Mouse (Mus musculus) kidney, adult 2 months (tissue): ENCODE measurements around the gene Pan2. TPM values are rescaled to one million over a fixed set of nuclear protein-coding genes. Genes with fewer than 3 reads are reported as not detected.
A peak's percentile ranks its signal among the peaks of the same experiment; 100 is the strongest.

ENCODE experiments used
- DNase-seq: peaks from one replicate; pipeline ENCODE4 v3.0.0; 2021
- H3K27ac ChIP-seq: fragments of 200-500 bp; 2 replicates; pipeline ENCODE4 v1.5.1; 2012; ENCODE audit warnings: low read depth, low read length, control low read depth, inconsistent platforms; ENCODE audit not compliant: insufficient read depth
- H3K27me3 ChIP-seq: fragments of 200-500 bp; replicated peaks from 2 replicates; pipeline ENCODE4 v1.6.1; 2012; ENCODE audit warnings: mild to moderate bottlenecking, moderate library complexity, low read length, inconsistent platforms; ENCODE audit not compliant: control insufficient read depth, insufficient read depth
- H3K36me3 ChIP-seq: fragments of 200-500 bp; 2 replicates; pipeline ENCODE4 v1.6.1; 2012; ENCODE audit warnings: mild to moderate bottlenecking, moderate library complexity, low read length, inconsistent platforms; ENCODE audit not compliant: control insufficient read depth, insufficient read depth
- H3K4me1 ChIP-seq: fragments of 200-500 bp; 2 replicates; pipeline ENCODE4 v1.6.1; 2011; ENCODE audit warnings: low read length; ENCODE audit not compliant: control insufficient read depth, insufficient read depth
- H3K4me3 ChIP-seq: fragments of 200-500 bp; 2 replicates; pipeline ENCODE4 v1.5.1; 2011; ENCODE audit warnings: mild to moderate bottlenecking, low read depth, low read length, control low read depth; ENCODE audit not compliant: insufficient read depth
- CTCF ChIP-seq: fragments of 200-500 bp; conservative IDR thresholded peaks from 2 replicates; pipeline ENCODE4 v1.5.1; 2011; ENCODE audit warnings: low read depth, mild to moderate bottlenecking, control low read depth, low read length, moderate library complexity, mixed read lengths; ENCODE audit not compliant: insufficient read depth, insufficient read length
- POLR2A ChIP-seq: fragments of 200-500 bp; IDR thresholded peaks from one replicate; pipeline ENCODE4 v1.6.1; 2011; ENCODE audit warnings: low read depth, low read length, control low read depth
- WGBS: fragments of 180-500 bp; shearing (Covaris S2); methylation state at CpG from one replicate; pipeline ENCODE4 v1.1.7; 2018; 5-methylcytosine and 5-hydroxymethylcytosine counted together
- polyA plus RNA-seq: library from polyadenylated mRNA; depleted of rRNA; stranded (reverse); fragments of >200 nt; gene quantifications from 2 replicates; pipeline ENCODE4 v1.2.3, GENCODE M21; 2012

The Pan2 gene
- polyA plus RNA-seq, 1 experiment, result 18.1 TPM

DNA sequence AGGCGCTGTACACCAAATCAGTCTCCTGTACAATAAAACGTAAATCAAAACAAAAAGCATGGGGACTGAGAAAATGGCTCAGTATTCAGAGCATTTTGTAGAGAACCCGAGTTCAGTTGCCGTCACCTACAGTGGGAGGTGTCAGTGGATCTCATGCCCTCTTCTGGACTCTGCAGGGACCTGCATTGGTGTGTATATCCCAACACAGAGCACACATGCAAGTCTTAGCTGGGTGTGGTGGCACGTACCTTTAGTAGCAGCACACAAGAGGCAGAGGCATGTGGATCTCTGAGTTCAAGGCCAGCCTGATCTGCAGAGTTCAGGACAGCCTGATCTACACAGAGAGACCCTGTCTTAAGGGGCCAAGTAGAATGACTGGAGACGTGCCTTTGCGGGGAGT is 6.5 kb downstream of the Pan2 start:
- TF ChIP-seq CTCF, result no peak
- Histone ChIP-seq H3K36me3 (peaks cover 2% of the 10 kb centered on the region; the same call in 1 of the 2 replicates), H3K27ac (no peak overlapping the region), H3K4me3 (no peak overlapping the region), H3K27me3 (no peaks in the 10 kb centered on the region), H3K4me1 (no peaks in the 10 kb centered on the region)
- WGBS, result 90% methylated on average over 7 of the region's 7 CpGs
- DNase-seq, result no peak

DNA sequence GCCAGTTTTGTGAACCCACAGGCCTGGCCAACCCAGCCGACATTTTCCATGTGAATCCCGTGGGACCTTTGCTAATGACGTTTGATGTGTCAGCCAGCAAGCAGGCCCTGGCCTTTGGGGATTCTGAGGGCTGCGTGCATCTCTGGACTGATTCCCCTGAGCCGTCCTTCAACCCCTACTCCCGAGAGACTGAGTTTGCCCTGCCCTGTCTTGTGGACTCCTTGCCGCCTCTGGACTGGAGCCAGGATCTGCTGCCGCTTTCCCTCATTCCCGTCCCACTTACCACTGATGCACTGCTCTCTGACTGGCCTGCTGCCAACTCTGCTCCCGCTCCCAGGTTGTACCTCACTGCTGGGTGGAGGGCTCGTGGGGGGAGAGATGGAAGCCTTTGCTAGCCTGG is 7.0 kb downstream of the Pan2 start:
- peaks cover 2% of the 10 kb centered on the region; the same call in 1 of the 2 replicates for H3K36me3 ChIP-seq
- H3K27ac ChIP-seq, result no peak overlapping the region
- DNase-seq, result peak; percentile 43
- H3K27me3 ChIP-seq, result no peaks in the 10 kb centered on the region
- TF ChIP-seq POLR2A, result no peak
- no peak for TF ChIP-seq CTCF
- H3K4me3 ChIP-seq, result no peak overlapping the region
- H3K4me1 ChIP-seq, result no peaks in the 10 kb centered on the region
- 51% methylated on average over 11 of the region's 11 CpGs for WGBS

DNA sequence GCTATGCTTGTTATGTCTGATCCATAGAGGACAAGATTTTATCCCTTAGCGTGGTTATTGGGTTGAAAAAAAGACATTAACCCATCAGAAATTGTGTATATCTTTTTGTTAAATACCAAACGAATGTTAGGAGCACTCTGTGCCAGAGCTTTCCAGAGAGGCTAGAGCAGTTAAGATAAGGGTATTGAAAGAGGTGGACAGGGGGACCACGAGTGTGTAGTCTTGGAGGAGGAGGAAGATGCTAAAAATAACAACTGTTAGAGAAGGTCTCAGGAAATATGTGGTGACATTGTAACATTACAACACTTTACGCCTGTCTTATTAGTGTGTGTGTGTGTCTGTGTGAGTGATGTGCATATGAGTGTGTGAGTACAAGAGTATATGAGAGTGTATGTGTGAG is 7.8 kb downstream of the Pan2 start:
- no peak overlapping the region for H3K27ac ChIP-seq
- H3K27me3 ChIP-seq, result no peaks in the 10 kb centered on the region
- DNase-seq, result no peak
- 80% methylated on average over 4 of the region's 4 CpGs for WGBS
- H3K4me1 ChIP-seq, result no peaks in the 10 kb centered on the region
- H3K4me3 ChIP-seq, result no peak overlapping the region
- TF ChIP-seq CTCF (no peak), POLR2A (no peak)
- peaks cover 2% of the 10 kb centered on the region; the same call in 1 of the 2 replicates for H3K36me3 ChIP-seq

DNA sequence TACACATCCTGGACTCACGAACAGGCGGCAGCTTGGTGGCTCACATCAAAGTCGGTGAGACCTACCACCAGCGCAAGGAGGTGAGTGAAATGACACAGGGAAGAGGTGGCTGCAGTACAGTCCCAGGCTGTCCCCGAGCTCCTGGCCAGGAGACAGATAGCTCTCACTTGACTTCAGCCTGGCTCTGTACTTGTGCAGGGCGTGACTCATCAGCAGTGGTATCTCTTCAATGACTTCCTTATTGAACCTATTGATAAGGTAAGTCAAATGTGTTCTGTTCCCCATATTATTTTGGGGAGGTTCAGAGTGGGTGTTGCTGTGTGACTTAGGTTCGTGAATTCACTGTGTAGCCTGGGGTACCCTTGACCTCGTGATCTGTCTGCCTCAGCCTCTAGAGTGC is 12.4 kb downstream of the Pan2 start:
- Histone ChIP-seq H3K4me1 (no peaks in the 10 kb centered on the region), H3K27me3 (no peaks in the 10 kb centered on the region), H3K36me3 (peaks cover 4% of the 10 kb centered on the region), H3K27ac (no peak overlapping the region), H3K4me3 (no peak overlapping the region)
- no peak for DNase-seq
- TF ChIP-seq POLR2A (no peak), CTCF (no peak)
- WGBS, result 93% methylated on average over 8 of the region's 8 CpGs

DNA sequence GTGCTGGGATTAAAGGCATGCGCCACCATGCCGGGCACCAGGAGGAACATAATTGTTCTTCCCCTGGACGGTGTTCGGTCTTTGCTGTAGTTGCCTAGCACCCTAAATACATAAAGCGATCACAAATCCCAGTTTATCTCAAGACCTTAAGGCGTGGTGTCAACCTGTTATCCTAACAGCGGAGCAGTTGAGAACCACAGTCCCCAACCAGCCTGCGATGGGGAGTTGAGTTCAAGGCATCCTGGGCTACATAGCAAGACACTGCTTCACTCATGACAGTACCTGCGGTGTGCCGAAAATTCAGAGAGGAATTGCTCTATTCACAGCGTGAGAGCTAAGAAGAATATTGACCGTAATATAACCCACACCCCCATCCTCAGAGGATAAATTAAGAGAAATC is 18.5 kb downstream of the Pan2 start:
- H3K27me3 ChIP-seq, result no peaks in the 10 kb centered on the region
- no peak for TF ChIP-seq POLR2A
- no peak for TF ChIP-seq CTCF
- no peak for DNase-seq
- 0 out of 2 replicates have a peak overlapping the region, but pooled peaks have one; percentile 10 for H3K4me3 ChIP-seq
- WGBS, result 58% methylated on average over 12 of the region's 12 CpGs
- H3K4me1 ChIP-seq, result peaks cover 8% of the 10 kb centered on the region; the same call in 1 of the 2 replicates
- peaks cover 3% of the 10 kb centered on the region; the same call in 1 of the 2 replicates for H3K36me3 ChIP-seq
- H3K27ac ChIP-seq, result no peak overlapping the region

DNA sequence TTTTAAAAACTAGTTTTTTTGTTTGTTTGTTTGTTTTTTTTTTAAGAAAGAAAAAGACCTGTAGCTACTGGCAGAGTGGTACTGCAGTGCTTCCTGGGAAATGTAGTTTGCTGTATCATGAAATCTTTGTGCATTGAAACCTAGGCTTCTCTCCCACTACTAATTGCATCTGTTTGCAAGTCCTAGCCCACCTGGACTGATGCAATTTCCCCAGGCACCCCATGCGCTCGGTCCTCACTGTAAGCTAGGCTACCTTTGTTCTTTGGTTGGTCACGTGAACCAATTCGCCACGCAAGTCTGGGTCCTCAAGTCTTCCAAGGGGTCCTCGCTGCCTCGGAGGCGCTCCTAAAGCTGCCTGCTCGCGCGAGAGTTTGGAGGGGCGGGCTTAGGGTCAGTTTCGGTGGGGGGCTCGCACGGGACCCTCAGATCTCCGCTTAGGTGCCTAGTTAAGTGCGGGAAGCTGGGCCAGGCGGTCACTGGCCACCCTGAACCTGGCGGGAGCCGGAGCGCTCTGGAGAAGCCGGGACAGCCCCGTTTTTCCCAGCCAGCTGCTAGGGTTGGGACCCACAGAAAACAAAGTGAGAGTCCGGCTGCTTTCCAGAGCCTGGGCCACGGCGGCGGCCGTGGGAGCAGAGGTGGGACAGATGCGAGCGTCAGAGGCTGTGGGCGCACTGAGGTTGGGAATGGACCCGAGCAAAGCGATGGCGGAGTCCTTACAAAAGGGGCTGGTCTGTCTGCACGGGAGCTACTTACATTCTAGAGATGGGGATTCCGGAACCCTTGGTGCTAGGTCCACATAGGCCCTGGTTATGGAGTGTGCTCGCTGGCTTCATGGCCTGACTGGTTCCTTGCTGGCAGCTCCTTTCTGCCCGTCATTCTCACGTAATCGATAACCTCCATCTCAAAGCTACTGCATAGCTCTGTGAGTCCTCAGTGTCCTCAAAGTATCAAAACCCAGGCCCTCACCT is 19.3 kb downstream of the Pan2 start, which contains the start of gene Cnpy2:
TSS of gene Cnpy2 (plus strand) at position 319 of the 968 bp plus-strand sequence.
- TF ChIP-seq CTCF, result no peak
- TF ChIP-seq POLR2A, result no peak
- H3K4me1 ChIP-seq, result peaks cover 8% of the 10 kb centered on the region; the same call in 1 of the 2 replicates
- peak; percentile 91 for DNase-seq
- under 1% methylated on average over 40 of the region's 40 CpGs for WGBS
- peak within 1 kb of the TSS; percentile 96 for H3K4me3 ChIP-seq
- H3K36me3 ChIP-seq, result peaks cover 3% of the 10 kb centered on the region; the same call in 1 of the 2 replicates
- H3K27me3 ChIP-seq, result no peaks in the 10 kb centered on the region
- peak within 1 kb of the TSS; percentile 97 for H3K27ac ChIP-seq

DNA sequence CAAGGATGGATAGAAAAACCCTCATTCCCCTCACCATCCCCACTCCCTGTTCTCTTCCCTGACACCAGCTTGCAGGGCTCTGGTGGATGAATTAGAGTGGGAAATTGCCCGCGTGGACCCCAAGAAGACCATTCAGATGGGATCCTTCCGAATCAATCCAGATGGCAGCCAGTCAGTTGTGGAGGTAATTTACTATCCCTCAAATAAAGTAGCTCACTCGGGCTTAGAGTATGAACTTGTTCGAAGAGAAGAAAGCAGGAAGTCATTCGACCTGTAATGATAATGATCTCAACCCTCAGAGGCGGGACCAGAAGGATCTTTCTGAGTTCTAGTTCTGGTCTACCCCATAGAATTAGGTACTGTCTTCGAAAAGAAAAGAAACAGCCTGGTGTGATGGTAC is 20.4 kb downstream of the Pan2 start:
- Histone ChIP-seq H3K36me3 (no peaks in the 10 kb centered on the region; the same call in 1 of the 2 replicates), H3K27me3 (no peaks in the 10 kb centered on the region), H3K27ac (no peak overlapping the region), H3K4me3 (peak overlapping the region; percentile 96), H3K4me1 (peaks cover 8% of the 10 kb centered on the region; the same call in 1 of the 2 replicates)
- 47% methylated on average over 8 of the region's 8 CpGs for WGBS
- TF ChIP-seq CTCF, result no peak
- TF ChIP-seq POLR2A, result no peak
- no peak for DNase-seq
